Mouse (Mus musculus): ENCODE measurements around the gene Pde12. TPM values are rescaled to one million over a fixed set of nuclear protein-coding genes. Genes with fewer than 3 reads are reported as not detected.

Pde12 gene
- polyA plus RNA-seq, 1 experiment, result 8.5 TPM

DNA sequence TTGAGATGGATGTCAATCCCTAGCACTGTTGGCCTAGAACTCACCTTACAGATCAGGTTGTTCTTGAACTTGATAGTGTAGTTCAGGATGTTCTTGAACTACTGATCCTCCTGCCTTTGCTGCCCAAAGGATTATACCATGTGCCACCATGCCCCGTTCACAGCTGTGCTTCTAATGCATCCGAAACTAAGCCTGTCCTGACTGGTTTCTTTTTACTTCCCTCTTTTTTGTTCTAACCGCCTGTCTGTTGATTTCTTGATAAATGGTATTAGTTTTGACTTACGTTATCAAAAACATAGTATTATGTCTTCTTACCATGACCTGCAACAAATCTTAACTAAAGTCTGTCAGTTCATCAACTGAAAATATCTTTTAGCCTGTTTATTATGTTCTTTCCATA lies 59.0 kb downstream of the Pde12 start:
- no peak overlapping the region for H3K4me3 ChIP-seq (ENCODE audit: low read depth, low read length)
- no peaks in the 10 kb centered on the region for H3K9me3 ChIP-seq (replicated peaks; ENCODE audit: control insufficient read depth, insufficient read depth, low read length, poor library complexity, severe bottlenecking)
- peaks cover 10% of the 10 kb centered on the region for H3K36me3 ChIP-seq (ENCODE audit: control insufficient read depth, insufficient read depth, low read length, poor library complexity, severe bottlenecking)
- no peak overlapping the region for H3K27ac ChIP-seq (ENCODE audit: insufficient read depth, low read length)
- H3K9ac ChIP-seq (ENCODE audit: low read depth, poor library complexity, severe bottlenecking), result no peak overlapping the region
- TF ChIP-seq POLR2A (IDR thresholded peaks at IDR 0.05; ENCODE audit: insufficient read depth, low read length) (no peak), EP300 (IDR thresholded peaks at IDR 0.05; ENCODE audit: insufficient read depth, low read depth, low read length) (no peak), CTCF (IDR thresholded peaks at IDR 0.05; ENCODE audit: low read depth, low read length) (no peak)
- H3K4me1 ChIP-seq (ENCODE audit: control insufficient read depth, insufficient read depth, low read length), result no peaks in the 10 kb centered on the region
- H3K27me3 ChIP-seq (ENCODE audit: control insufficient read depth, insufficient read depth, low read length, poor library complexity, severe bottlenecking), result no peaks in the 10 kb centered on the region

Other genes with a start within 250 kb of the Pde12 start
- 129 and 145 TPM in 2 replicates for gene Slmap, start 135.0 kb downstream of the Pde12 start, polyA plus RNA-seq (2011; ENCODE audit: insufficient read depth, insufficient read length, low read depth, missing spikeins)
- gene Dennd6a, start 96.0 kb downstream of the Pde12 start, polyA plus RNA-seq (2011; ENCODE audit: insufficient read depth, insufficient read length, low read depth, missing spikeins), result 63.4 and 63.9 TPM in 2 replicates
- gene Arf4, start 31.8 kb downstream of the Pde12 start, polyA plus RNA-seq (2011; ENCODE audit: insufficient read depth, insufficient read length, low read depth, missing spikeins), result 272 and 281 TPM in 2 replicates
- 0.15 and 0.17 TPM in 2 replicates for gene Dnah12, start 23.4 kb upstream of the Pde12 start, polyA plus RNA-seq (2011; ENCODE audit: insufficient read depth, insufficient read length, low read depth, missing spikeins)
- gene Asb14, start 224.7 kb upstream of the Pde12 start, polyA plus RNA-seq (2011; ENCODE audit: insufficient read depth, insufficient read length, low read depth, missing spikeins), result 0.47 and 0.84 TPM in 2 replicates

Measured in ES-Bruce4 (cell line).